Mouse (Mus musculus) lung, adult 2 months (tissue): Measurements from ENCODE around the gene Cntrl.

Source experiments
- CTCF ChIP-seq: fragments of 200-500 bp; IDR thresholded peaks from 2 replicates; pipeline ENCODE4 v1.5.1; 2011; ENCODE audit warnings: mild to moderate bottlenecking, low read length, control low read depth; ENCODE audit not compliant: insufficient read depth
- POLR2A ChIP-seq: fragments of 200-500 bp; IDR thresholded peaks from 2 replicates; pipeline ENCODE4 v1.6.1; 2011; ENCODE audit warnings: low read depth, mild to moderate bottlenecking, control low read depth, low read length, borderline replicate concordance; ENCODE audit errors: extremely low read depth

DNA sequence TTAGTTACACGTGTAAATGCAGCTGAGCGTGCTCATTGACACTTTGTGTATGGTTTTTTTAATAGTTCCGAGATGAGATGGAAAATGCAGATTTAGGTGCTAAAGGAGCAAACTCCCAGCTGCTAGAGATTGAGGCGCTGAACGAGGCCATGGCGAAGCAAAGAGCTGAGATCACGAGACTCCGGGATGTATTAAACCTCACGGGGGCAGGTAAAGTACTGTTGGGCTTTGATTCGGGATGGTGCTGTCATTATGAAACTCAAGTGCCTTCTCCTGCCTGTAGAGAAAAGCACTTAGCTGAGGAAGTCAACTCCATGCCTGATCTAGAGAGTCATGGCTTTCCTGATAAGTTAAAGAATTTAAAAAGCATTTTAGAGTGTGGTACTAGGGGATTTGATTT is 39.5 kb downstream of the Cntrl start:
- TF ChIP-seq CTCF = no peak
- no peak for TF ChIP-seq POLR2A
